Mouse (Mus musculus) layer of hippocampus, adult 11-12 months (tissue): ENCODE data around the gene Sgms1.
"Not testable (repeated sequence)": the region's sequence is repeated elsewhere in the genome, so short reads cannot be mapped to it uniquely, and the experiment has no call there.

Experiments
- DNase-seq: peaks from one replicate; pipeline ENCODE4 v3.0.0; 2022; ENCODE audit warnings: low spot score

Gene Sgms1

DNA sequence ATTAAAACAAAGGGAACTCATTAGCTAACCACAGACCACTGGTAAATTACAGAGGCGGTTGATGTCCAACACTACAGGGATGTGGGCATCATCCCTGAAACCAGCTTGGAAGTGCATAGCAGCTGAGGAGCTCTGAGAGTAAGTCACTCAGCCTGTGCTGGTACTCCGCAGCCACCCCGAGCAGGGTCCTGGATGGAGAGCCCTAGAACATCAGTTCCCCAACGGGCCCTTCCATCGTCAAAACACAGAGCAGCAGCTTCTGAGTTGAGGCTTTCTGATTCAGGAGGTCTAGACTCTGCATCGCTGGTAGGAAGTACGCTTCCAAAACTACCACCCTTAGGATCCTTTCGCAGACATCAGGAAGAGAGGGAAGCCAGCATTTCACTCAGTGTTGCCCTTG, 5.8 kb downstream of the Sgms1 start:
- no peak for DNase-seq

DNA sequence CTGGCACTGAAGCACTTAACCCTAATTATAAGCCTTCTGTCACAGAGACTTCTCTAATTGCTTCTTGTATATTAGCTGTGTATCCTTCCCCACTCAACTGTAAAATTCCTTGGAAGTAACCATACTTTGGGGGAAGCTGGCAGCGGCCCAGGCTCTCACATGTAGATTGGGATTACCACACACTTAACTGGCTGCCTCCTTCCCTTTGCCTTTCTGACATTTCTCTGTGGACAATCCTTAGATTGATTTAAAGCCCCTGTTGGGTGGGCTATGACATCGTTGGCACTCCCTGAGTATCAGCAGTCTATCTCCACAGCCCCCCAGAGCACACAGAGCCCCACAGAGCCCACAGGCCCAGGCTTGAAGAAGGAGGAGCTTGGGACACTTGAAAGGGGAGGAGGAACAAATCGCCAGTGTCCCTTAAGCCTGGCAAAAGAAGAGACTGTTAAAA, 8.0 kb downstream of the Sgms1 start:
- DNase-seq: no peak

DNA sequence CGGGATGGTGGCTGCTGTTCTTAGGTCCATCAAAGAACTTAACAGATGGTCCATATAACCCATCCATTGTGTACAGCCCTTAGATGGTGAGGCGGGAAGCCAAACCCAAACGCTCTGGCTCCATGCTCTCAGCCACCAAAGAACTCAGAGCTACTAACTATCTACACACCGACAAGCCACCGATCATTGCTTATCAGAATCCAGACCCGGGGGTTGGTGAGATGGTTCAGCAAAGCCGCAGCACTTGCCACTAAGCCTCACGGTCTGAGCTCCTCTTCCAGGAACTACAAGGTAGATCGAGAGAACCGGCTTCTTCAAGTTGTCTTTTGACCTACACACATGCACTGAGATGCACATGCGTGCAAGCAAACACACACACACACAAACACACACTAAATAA, 8.8 kb downstream of the Sgms1 start:
- no peak for DNase-seq

DNA sequence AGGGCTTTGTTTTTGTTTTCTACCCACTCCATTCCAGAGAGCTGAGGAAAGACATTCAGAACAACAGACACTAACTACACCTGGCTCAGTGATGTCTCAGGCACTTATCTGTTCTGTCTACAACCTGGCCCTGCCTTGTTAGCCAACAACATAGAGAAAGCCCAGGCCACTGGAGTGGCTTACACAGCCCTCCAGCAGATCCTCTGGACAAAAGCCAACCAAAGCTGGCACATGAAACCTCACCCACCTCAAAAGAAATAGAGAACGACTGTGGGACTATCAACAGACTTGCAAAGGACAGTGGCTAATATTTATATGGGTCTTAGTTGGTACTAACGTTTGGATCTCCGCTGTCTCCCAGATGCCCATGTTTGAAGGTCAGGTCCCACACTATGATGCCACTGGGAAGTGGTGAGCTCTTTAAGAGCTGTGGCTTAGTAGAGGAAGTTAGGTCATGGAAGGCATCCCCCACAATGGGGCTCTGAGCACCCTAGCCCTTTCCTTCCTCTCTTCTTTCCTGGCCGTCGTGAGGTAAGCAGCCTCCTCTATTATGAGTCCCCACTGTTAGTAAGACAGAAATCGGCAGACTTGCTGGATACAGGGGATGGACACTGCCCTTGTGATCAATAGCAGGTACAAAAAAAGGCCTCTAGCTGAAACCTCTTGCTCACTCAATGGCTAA, 10.1 kb downstream of the Sgms1 start:
- DNase-seq: no peak

DNA sequence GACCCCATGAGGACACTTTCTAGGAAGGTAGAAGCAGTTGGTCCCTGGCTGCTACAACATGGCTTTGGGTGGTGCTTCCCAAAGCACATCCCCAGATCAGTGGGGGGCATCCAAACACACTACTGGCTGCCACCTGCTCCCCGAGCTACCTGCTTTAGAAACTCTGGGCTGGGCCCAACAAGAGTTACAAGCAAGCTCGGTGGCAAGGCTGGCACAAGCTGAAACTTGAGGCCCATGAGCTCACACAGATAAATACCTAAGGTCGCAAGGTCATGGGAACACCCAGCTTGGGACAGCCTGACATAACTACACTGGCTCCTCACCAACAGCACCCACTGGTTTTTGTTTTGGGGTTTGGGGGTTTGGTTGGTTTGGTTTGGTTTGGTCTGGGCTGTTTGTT, 10.9 kb downstream of the Sgms1 start:
- DNase-seq: no peak

DNA sequence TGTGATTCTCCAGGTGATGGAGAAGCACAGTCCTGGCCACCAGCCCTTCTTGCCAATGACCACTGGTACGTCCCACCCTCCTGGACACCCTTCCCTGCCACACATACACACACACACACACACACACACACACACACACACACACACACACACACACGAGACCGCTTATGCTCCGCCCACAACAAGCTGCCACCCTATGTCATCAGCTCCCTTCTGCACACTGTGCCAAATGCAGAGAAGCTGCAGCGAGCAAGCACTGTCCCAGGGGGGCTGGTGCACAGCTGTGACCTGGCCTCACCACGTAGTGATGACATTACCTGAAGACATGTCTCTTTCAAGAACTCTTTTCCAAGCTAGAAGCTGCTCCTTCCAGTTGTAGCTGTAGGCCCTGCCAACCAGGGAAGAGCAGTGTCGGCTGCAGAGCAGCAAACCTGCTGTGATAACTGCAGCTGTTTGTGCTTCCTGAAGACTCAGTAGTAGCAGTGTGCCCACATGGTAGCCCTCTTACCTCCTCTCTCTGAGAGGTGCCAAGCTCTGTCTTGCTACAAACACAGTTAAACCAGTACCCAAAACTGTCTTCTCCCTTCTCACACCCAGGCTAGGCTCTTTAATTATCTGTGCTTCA, 11.7 kb downstream of the Sgms1 start:
- no peak for DNase-seq

DNA sequence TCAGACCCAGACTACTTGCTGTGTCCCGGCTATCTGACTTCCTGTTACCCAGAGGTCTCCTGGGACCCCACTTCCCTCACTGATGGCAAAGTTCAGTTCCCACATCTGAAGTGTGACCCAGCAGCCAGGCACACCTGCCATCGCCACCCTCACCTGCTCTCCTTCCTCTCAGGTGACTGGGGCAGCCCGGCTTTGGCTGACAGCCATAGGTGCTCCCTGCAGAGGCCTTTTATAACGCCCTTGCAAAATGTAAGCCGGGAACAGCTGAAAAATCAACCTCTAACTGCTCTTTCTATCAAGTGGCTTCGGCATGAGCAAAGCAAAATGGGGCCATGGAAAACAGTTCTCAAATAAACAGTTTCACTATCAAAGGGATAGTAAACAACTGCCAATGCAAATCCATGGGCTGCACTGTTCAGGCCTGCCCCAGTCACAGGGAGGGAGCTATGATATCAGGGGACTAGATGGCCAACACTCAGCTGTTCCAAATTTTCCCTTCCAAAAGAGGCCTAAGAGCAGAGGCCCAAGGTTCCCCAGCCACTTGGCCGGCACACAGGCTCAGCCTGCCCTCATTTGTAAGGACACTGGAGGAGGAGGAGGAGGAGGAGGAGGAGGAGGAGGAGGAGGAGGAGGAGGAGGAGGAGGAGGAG, 12.5 kb downstream of the Sgms1 start:
- no peak for DNase-seq

DNA sequence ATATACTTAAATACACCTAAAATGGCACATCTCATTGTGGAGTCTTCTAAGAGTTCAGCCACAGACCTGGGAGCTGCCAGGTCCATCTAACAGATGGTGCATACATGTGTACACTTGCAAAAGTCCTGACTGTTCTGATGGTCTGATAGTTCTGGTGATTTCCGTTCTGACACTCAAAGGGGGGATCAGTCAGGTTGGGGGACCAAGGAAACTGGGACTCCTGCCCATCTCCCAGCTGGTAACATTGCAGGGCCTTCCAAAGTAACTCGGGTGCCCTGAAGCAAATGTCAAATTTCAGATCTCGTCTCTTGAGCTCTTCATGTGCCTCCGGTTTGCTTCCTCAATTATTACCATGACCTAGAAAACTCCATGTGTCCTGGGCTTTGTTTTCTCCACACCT, 13.5 kb downstream of the Sgms1 start:
- no peak for DNase-seq

DNA sequence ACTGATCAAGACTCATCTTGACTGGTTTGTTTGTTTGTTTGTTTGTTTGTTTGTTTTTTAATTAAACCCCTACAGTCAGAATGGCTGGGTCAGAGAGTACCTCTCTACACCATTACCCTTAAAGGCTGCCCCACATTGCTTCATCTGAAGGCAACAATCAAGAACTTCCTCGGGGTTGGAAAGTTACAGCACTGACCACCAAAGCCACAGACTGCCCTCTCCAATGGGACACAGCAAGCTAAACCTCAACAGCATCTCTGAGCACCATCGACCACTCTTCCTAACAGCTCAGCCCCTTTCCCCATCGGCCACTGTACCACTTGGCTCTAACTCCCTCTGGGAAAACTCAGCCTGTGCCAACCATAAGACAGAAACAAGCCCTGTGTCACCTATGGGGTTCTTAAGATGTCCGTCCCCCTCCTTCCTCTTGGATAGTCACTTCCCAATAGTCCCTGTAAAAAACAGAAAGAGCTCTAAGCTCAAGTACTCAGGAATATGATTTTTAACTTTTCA, 14.0 kb downstream of the Sgms1 start:
- no peak for DNase-seq

DNA sequence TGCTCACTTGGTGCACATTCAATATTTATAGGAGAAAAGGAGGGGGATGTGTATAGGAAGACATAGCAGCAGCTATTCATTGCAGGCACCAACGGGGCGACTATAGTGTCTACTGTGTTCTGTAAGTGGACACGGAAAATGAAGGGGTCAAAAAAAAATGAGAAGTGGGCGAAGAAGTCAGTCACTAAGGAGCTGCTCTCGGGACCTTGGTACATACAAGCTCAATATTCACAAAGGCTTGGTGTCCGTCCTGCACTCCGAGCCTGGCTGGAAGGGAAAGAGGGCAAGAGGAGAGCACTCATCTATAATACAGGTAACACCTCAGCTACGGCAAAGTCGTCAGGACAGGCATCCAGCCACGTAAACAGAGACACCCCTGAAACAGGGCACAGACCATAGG, 14.8 kb downstream of the Sgms1 start:
- no peak for DNase-seq

DNA sequence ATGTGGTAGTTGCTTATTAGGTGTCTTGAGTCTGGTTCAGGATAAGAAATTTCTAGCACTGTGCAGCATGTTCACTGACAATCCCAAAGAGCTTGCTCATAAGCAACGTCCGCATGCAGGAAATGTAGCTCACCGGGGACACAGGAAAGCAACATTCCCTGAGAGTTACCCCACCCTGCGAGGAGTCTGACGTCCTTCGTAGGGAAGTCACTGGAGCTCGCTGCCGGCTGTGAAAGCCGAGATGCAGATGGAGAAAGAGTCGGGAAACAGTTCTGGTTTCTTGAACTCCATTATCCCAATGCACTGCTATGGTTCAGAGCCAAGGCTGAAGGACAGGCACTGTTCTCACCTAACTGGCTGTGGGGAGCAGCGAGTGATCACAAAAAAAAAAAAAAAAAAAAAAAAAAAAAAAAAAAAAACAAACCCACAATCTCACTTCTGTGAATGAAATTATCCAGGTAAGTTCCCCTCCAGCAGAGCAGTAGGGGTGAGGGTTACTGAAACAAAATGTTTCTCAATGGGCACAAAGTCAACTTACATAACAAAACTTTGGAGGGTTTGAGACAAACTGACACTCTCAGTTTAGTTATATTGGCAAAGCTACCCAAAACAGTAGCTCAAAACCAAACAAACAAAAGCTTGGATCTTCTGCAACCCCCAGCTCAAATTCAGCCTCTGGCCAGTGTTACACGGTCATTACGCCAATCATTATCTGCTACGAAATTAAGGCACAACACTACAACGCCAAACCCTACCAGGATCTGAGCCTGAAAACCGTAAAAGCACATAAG, 15.5 kb downstream of the Sgms1 start:
- DNase-seq: no peak

DNA sequence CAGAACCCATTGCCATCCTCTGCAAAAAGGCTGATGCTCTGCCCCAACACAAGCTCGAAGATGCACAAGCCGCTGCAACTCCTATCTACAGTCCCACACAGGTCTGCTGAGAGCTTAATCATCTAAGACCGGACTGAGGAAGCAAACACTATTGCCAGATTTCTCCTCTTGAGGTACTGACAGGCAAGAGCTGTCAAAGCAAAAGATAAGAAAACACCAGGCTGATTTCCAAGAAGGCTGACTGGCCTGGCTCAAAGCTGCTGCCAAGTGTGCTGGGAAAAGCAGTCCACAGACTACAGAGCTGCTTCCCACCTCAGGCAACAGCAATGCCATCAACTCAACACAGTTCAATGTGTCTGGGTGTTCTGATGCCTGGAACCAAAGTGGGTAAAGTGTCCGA, 17.1 kb downstream of the Sgms1 start:
- no peak for DNase-seq

DNA sequence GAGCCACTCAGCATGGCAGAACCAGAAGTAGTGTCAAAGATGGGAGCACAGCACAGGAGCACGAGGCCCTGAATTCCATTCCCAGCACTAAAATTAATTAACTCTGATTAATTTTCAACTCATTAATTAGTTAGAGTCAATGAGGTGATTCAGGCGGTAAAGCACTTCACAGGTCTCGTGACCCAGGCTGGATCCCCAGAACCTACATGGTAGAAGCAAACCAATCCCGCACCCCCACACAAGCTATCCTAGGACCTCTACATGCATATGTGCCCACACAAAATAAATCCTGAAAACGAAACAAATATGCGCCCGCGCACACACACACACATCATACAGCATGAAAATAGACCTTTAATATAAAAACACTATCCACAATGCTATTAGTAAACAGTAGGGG, 22.2 kb downstream of the Sgms1 start:
- DNase-seq: no peak

DNA sequence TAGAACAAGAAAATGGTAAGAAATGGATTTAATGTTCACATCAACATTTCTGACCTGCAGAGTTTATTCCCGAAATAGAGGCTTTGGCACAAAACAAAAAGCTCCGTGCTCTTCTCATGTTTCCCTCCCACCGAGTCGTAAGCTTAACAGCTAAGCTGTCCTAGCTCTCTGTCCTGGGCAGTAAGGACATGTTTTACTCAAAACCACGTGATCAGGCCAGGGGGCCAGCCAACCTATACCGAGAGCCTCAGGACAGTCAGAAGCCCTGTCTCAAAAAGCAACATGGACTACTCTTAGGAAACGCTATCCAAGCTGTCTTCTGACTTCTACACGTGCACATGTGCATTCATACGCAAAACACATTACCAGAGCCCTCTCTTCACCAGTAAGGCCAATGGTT, 23.1 kb downstream of the Sgms1 start:
- no peak for DNase-seq

DNA sequence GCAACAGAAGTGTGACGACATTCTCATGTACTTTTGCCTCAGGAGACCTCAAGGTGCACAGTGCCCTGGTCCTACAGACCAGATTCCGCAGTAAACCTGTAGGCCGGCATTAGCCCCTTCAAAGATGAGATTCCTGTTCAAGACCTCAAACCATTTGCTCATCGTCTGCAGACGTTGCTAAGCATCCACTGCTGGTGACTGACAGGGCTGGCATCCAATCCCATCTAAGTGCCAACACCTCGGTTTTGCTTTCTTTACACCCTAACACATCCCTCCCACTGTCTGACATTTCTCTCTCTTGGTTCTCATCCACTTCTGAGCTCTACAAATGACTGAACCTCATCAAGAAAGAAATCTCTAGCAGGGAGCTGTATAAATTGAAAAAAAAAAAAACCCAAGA, 24.4 kb downstream of the Sgms1 start:
- DNase-seq: no peak

DNA sequence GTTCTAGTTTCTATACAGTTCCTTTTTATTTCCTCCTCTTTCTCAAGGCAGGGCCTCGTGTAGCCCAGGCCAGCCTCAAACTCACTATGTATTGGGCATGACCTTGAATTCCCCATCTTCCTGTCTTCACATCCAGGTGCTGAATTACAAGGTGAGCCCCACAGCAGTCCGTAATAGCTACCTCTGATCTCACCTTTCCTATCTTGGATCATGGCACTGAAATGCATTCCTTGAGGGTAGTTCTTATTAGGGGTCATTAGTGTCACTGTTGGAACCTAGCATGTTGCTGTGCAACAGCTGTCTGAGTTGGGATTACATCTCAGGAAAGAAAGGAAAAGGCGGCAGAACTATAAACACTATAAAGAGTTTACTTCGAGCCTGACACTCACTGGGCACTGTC, 25.9 kb downstream of the Sgms1 start:
- DNase-seq: no peak

DNA sequence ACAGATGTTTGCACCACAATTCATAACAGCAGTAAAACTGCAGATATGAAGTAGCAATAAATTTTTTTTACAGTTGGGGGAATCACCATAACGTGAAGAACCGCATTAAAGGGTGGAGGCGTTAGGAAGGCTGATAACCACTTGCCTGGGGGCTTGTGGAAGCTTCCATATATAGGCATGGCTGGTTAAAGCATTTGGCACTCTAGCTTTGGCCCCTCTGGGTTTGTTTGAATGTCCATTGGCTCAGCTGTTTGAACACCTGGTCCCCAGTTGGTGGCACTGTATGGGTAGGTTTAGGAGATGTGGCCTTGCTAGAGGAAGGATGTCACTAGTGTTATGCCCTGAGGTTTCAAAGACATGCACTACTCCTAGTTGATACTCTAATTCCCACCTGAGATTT, 27.0 kb downstream of the Sgms1 start:
- DNase-seq: no peak

DNA sequence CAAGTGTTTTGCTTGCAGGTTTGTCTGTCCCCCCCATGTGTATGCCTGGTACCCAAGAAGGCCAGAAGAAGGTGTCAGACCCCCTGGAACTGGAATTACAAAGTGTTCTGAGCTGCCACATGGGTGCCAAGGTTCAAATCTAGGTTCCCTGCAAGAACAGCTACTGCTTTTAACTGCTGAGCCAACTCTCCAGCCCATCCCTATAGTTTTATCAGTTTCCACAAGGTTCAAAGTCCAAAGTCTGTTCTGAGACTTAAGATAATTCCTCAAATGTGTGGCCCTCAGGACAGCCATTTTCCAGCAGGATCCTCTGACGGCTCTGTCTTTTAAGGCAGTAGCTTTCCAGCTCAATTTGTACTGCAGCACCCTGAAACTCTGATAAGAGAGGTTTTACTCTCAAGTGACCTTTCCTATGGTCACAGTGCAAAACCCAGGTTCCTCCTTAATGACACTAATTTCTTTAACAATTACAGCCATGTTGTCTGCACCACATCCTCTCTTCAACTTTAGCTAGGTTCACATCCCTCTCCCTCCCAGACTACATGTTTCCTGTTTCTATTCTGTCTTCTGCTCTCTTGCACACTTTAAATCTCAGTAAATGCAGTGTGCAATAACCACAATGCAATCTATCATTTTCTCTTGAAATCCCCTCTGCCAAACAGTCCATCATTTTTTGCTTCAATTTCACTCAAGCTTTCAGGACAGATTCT, 28.4 kb downstream of the Sgms1 start:
- DNase-seq: no peak

DNA sequence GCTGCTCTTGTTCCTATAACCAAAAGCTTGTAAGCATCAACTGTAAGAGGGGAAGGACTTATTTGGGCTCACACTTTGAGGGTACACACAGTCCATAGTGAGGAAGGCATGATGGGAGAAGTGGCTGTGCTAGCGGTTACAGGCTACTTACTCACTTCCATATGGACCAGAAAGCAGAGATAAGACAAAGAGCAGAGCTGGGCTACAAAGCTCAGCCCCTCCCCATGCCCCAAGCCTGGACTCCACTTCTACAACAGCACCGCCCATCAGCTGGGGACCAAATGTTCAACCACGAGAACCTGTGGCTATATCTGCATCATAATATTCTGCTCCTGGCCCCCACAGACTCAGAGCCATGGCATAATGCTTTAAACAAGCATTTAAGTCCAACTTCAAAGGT, 29.0 kb downstream of the Sgms1 start:
- DNase-seq: no peak

DNA sequence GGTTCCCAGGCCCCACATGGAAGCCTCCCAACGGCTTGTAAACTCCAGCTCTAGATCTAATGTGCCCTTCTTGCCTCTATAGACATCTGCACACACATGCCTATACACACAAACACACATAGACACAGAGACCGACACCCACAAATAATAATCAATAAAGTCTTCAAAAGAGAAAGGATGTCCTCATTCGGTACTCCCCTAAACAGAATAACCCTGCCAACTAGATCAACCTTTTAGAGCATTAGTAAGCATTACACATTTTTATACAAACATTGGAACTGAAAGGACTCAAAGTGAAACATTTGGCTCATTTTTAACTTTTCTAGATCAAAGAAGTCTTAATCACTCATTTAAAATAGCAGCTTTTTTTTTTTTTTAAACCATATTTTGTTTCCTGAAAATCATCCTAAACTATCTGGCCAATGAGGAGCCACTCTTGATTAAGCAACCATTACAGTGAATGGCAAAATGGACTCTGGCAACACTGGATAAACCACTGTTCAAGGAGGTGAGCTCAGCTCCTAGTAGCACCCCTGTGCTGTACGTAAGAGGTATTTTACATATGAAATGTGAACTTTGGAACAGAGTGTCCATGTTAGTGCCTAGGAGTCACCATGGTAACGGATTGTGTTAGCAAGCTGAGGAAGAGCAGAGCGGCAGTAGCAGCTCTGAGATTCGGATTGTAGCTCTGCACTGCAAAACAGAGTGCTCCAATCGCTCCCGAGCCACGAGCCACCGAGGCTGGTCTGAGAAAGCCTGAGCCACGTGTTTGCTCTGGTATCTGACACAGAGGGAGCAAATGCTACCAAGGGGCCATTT, 30.6 kb downstream of the Sgms1 start:
- DNase-seq: no peak

DNA sequence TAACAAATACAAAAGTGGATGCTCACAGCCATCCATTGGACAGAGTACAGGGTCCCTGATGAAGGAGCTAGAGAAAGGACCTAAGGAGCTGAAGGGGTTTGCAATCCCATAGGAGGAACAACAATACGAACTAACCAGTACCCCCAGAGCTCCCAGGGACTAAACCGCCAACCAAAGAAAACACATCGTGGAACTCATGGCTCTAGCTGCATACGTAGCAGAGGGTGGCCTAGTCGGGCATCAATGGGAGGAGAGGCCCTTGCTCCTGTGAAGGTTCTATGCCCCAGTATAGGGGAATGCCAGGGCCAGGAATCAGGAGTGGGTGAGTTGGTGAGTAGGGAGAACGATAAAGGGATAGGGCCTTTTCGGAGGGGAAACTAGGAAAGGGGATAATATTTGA, 31.5 kb downstream of the Sgms1 start:
- not testable (repeated sequence) for DNase-seq
